Mouse (Mus musculus): ENCODE measurements around the gene St6galnac5.

DNA sequence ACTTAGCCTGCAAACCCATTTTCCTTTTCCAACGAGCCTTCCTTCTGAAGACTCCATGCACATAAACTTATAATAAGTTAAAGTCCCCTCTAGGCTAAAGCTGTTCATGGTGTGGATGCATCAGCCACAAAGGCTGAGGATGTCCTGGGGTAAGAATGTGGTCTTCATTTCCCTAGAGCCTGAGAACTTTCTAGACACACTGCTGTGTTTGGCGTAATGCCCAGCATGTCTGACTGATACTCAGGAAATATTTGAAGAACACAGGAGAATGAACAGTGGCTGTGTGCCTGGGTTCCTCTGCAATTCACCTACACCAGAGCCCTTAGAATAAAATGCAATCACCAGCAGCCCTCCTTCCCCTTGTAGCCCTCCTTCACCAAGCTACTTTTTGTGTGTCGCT, 150.7 kb downstream of the St6galnac5 start:
- no peak for TF ChIP-seq POLR2A (IDR thresholded peaks at IDR 0.05; ENCODE audit: insufficient read depth, low read length)
- no peak for TF ChIP-seq CTCF (IDR thresholded peaks at IDR 0.05; ENCODE audit: low read depth, low read length)

All from ES-Bruce4 (cell line).